Mouse (Mus musculus) cerebellum, adult (tissue): Measurements from ENCODE around the gene Gin1.

Experiments
- ATAC-seq: cut with Nextera tagmentation; 2 replicates; pipeline ENCODE4 v1.9.2; 2017; ENCODE audit warnings: mild to moderate bottlenecking, moderate library complexity, mixed read lengths; ENCODE audit not compliant: insufficient number of reproducible peaks, low FRiP score, low TSS enrichment

The Gin1 gene

GRCm38 (mm10) chr1:97785685-97786393, 15.9 kb downstream of the Gin1 start:
- ATAC-seq = no peak

GRCm38 (mm10) chr1:97787674-97788073, 17.7 kb downstream of the Gin1 start:
- no peak for ATAC-seq

- no peak for ATAC-seq
Measured at GRCm38 (mm10) chr1:97788490-97788889, 18.5 kb downstream of the Gin1 start.

DNA sequence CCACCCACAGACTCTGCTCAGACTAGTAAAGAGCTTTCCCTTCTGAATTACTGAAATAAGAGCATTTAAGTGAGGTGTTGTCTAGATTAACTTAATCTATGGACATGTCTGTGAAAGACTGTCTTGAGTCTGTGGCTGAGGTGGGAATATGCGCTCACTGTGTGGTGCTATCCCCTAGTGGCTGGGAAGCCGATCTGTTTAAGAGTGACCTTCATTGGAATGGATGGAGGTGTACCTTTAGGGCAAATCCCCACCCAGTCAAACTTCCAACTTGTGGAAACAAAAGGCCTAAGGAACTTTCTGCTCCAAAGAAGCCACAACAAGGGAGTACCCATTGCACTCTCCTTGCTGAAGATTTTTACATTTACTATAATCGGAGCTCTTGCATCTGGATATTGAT, 24.1 kb downstream of the Gin1 start:
- ATAC-seq = no peak

- no peak for ATAC-seq
Measured at GRCm38 (mm10) chr1:97795936-97796335, 26.0 kb downstream of the Gin1 start.

GRCm38 (mm10) chr1:97802207-97802902, 32.4 kb downstream of the Gin1 start:
- ATAC-seq = no peak

DNA sequence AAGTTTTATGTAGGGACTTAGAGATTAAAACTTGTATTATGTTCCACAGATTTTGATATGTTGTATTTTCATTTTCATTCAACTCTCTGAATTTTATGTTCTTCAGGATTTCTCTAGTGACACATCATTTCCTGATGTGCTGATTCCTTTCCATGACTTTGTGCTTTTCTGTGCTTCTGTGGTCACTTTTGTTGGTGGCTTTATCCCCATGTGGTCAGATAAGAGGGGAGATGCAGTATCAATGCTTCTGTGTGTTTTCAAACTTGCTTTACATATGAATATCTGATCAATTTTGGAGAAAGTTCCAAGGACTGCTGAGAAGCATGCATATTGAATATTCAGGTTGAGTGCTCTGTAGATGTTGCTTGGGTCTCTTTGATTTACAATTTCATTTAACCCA, 34.5 kb downstream of the Gin1 start:
- ATAC-seq = no peak

DNA sequence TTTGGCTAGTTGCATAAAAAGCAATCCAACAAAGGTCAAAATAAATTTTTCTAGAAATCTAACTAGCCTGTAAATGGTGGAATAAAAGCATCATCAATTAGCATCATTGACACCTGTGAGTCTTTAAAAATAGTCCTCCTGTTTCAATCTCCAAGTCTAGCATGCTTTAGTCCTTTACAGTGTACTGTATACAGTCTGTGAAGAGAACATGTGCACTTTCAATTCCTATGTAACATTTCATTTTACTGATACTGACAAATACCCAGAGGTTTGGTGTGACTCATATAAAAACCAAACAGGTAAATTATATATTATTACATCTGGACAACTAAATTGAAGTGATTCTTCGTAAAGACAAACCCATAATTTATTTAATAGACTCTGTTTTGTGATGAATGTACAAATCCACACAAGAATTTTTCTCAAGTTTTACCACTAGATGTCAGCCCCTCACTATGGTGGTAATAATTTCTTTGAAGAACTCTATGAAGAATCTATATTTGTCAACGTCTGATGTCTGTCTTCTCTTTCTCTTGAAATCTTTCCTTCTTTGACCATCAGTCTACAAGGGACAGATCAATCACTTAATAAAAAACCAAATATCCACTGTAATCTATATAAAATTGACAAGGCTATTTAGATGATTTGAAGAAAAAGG, 39.4 kb downstream of the Gin1 start:
- no peak for ATAC-seq

- no peak for ATAC-seq
Measured at GRCm38 (mm10) chr1:97821282-97821681, 51.3 kb downstream of the Gin1 start.

- no peak for ATAC-seq
Measured at GRCm38 (mm10) chr1:97822203-97822602, 52.2 kb downstream of the Gin1 start.

GRCm38 (mm10) chr1:97822904-97823303, 52.9 kb downstream of the Gin1 start:
- no peak for ATAC-seq

DNA sequence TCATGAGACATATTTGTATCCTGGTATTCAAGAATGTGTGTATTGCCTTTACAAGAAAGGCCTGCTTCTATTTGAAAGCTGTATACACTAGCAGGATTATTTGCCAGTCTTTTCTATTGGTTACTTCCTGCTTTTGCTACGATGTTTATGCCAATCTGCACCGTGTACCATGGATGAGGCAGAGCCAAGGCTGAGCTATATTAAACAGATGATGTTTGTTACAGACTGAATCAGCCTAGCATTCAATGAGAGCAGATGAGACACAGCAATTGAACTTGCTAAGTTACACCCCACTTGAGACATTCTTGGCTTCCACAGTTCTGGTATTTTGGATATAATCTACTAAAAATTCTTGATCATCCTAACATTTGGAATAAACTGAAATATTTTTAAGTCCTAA, 57.6 kb downstream of the Gin1 start:
- ATAC-seq = no peak

- no peak for ATAC-seq
Measured at GRCm38 (mm10) chr1:97828087-97828486, 58.1 kb downstream of the Gin1 start.

DNA sequence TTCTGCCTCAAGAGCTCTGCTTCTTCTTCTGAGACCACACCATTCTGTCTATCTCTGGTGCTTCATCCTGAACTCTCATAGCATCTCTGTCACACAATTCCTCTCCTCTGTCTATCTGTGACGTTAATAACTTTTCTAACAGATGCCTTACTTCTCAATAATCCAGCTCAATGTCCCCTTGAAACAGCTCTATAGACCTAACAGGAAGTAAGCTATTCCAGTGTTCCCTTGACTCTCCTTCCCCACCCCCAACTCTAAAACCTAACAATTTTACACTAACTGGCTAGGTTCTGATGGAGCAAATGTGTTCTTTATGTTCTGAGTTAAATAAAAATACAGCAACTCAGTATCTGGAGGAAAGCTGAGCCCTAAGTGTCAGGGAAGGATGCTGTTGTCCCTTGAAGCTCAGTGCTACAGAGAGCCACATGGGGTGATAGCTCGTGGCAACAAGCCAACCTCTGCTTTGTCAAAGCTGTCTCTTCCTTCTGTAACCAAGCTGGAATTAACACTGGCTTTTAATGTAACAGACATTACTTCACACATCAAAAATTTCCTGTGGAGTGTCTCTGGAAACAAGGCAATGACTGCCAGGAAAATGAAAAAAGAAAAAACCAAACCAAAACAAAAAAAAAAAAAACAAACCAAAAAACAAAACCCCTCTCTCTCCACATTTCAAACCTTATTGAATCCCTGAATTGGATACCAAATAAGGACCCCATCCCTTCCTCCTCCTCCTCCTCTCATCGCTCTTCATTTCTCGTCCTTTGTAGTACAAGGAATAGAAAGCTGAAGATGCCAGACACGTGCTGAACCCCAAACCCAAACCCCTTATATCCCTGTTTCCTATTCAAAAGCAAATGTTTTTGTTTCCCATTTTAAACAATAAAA, 63.7 kb downstream of the Gin1 start:
- no peak for ATAC-seq

GRCm38 (mm10) chr1:97834354-97834822, 64.4 kb downstream of the Gin1 start:
- no peak for ATAC-seq
